Mouse (Mus musculus) heart, adult 2 months (tissue): ENCODE measurements around the gene Rab8b.
"Not testable (repeated sequence)": the region's sequence is repeated elsewhere in the genome, so short reads cannot be mapped to it uniquely, and the experiment has no call there.

Source experiments
- CTCF ChIP-seq: fragments of 200-600 bp; IDR thresholded peaks from 2 replicates; pipeline ENCODE4 v1.8.1; 2022; ENCODE audit warnings: antibody characterized with exemption, mild to moderate bottlenecking, moderate library complexity
- POLR2A ChIP-seq: fragments of 200-500 bp; IDR thresholded peaks from 2 replicates; pipeline ENCODE4 v1.6.1; 2011; ENCODE audit warnings: mild to moderate bottlenecking, low read depth, low read length, control low read depth; ENCODE audit not compliant: insufficient read depth

- TF ChIP-seq CTCF, POLR2A: not testable (repeated sequence)
These were observed 113.5 kb downstream of the Rab8b start for GRCm38 (mm10) chr9:66805951-66806350.
